Mouse (Mus musculus) olfactory bulb, adult 2 months (tissue): ENCODE results near the gene Ubxn6.

Experiments
- CTCF ChIP-seq: fragments of 200-500 bp; IDR thresholded peaks from 2 replicates; pipeline ENCODE4 v1.5.1; 2012; ENCODE audit warnings: low read depth, mild to moderate bottlenecking, low read length, moderate library complexity; ENCODE audit not compliant: insufficient read depth
- POLR2A ChIP-seq: fragments of 200-500 bp; IDR thresholded peaks from 2 replicates; pipeline ENCODE4 v1.6.1; 2012; ENCODE audit warnings: mild to moderate bottlenecking, low read depth, low read length, moderate library complexity; ENCODE audit not compliant: insufficient read depth

DNA sequence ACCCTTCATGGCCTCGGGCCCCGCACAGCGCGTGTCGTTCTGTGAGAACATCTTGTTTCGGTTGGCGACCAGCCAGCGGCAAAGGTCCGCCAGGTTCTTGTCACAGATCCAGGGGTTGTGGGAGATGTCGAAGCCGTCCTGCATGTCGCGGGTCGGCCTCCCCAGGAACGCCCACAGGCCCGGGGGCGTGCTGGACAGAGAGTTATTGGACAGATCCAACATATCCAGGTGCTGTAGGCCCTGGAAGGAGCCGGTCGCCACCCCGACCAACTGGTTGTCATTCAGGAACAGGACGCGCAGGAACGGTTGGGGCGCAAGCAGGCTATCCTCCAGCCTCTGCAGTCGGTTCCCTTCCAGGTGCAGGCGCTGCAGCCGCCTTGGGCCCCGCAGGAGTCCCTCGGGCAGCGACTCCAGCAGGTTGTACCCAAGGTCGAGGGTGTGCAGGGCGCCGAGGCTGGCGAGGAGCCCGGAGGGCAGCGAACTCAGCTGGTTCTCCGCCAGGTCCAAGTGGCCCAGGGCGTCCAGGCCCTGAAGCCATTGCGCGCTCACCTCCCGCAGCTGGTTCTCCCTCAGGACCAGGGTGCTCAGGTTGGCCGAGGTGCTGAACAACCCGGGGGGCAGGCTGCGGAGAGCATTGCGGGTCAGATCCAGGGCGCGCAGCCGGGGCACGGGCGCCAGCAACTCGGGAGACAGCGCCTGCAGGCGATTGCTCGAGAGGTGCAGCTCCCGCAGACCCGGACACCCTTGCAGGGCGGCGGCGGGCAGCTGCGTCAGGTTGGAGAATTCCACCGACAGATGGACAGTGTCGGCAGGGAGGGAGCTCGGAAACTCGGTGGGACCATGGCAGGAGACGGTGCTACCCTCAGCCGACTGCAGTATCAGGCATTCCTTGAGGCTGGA lies 45.4 kb upstream of the Ubxn6 start:
- no peak for TF ChIP-seq CTCF
- TF ChIP-seq POLR2A, result no peak
